Mouse (Mus musculus): ENCODE measurements around the gene Gtf2ird1. TPM values are rescaled to one million over a fixed set of nuclear protein-coding genes. Genes with fewer than 3 reads are reported as not detected.
"Not testable (repeated sequence)": the region's sequence is repeated elsewhere in the genome, so short reads cannot be mapped to it uniquely, and the experiment has no call there.

The Gtf2ird1 gene
- polyA plus RNA-seq, 1 experiment, result 9.6 TPM

DNA sequence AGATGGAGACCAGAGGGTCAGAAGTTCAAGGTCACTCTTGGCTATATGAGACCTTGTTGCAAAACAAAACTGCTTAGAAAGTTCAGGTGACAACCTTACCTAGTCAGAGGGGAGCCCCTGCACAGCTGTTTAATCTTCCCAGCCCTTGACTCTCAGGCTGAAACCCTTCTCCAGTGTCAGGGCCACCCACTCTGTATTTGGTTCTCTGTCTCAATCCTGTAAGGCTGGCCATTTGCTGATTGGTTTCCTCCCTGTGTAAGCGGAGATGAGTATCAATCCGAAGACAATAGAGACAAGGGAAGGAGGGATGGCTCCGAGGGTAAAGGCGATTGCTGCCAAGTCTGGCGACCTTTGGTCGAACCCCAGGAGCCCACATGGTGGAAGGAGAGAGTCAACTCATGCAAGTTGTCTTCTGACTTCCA lies 116.4 kb downstream of the Gtf2ird1 start:
- Histone ChIP-seq H3K27ac (ENCODE audit: insufficient read depth, low read depth, low read length) (no peak overlapping the region), H3K4me1 (ENCODE audit: control insufficient read depth, insufficient read depth, low read length) (peaks cover 6% of the 10 kb centered on the region), H3K4me3 (ENCODE audit: insufficient read depth, low read length) (no peak overlapping the region)
- no peak for TF ChIP-seq POLR2A (IDR thresholded peaks at IDR 0.05; ENCODE audit: borderline replicate concordance, low read depth, low read length)
- no peak for TF ChIP-seq CTCF (IDR thresholded peaks at IDR 0.05; ENCODE audit: low read depth, low read length)

DNA sequence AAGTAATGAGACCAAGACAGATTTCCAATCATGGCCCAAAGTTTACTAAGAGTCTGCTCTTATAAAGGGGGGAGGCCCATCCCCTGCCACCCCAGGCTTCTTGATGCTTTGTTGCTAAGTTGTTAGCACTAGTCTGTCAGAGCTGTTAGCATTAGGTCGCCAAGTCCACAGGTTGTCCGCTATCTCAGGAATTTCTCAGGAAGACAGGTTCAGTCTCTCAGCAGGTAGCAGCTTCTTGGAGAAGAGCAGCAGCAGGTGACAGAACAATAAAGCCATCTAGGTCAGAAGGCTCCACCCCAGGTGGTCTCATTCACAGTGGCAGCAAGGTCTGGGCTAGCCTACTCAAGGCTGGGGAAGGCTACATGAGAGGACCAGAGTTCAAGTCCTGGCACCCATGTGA lies 119.5 kb downstream of the Gtf2ird1 start:
- H3K4me3 ChIP-seq (ENCODE audit: insufficient read depth, low read length); H3K27ac ChIP-seq (ENCODE audit: insufficient read depth, low read depth, low read length); H3K4me1 ChIP-seq (ENCODE audit: control insufficient read depth, insufficient read depth, low read length): not testable (repeated sequence)

GRCm38 (mm10) chr5:134332743-134333142 lies 123.8 kb downstream of the Gtf2ird1 start:
- Histone ChIP-seq H3K4me3 (ENCODE audit: insufficient read depth, low read length) (no peak overlapping the region), H3K27ac (ENCODE audit: insufficient read depth, low read depth, low read length) (no peak overlapping the region), H3K4me1 (ENCODE audit: control insufficient read depth, insufficient read depth, low read length) (peaks cover 13% of the 10 kb centered on the region)
- no peak for TF ChIP-seq POLR2A (IDR thresholded peaks at IDR 0.05; ENCODE audit: borderline replicate concordance, low read depth, low read length)
- no peak for TF ChIP-seq CTCF (IDR thresholded peaks at IDR 0.05; ENCODE audit: low read depth, low read length)

DNA sequence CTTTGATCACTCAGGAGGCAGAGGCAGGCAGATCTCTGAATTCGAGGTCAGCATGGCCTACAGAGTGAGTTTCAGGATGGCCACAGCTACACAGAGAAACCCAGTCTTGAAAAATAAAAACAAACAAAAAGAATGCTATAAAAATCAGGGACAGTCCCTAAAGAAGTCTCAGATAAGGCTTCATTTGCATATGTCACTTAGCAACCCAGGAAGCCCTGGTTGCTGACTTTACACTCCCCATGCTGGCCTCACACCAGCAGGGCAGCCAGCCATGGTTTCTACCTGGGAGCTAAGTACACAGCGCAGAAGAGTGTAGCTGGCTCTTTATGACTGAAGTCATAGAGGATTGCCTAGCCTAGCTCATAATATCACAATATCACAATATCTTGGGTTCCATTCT lies 126.4 kb downstream of the Gtf2ird1 start:
- Histone ChIP-seq H3K4me1 (ENCODE audit: control insufficient read depth, insufficient read depth, low read length) (peaks cover 15% of the 10 kb centered on the region), H3K4me3 (ENCODE audit: insufficient read depth, low read length) (no peak overlapping the region), H3K27ac (ENCODE audit: insufficient read depth, low read depth, low read length) (no peak overlapping the region)
- TF ChIP-seq POLR2A (IDR thresholded peaks at IDR 0.05; ENCODE audit: borderline replicate concordance, low read depth, low read length) (no peak), CTCF (IDR thresholded peaks at IDR 0.05; ENCODE audit: low read depth, low read length) (no peak)

DNA sequence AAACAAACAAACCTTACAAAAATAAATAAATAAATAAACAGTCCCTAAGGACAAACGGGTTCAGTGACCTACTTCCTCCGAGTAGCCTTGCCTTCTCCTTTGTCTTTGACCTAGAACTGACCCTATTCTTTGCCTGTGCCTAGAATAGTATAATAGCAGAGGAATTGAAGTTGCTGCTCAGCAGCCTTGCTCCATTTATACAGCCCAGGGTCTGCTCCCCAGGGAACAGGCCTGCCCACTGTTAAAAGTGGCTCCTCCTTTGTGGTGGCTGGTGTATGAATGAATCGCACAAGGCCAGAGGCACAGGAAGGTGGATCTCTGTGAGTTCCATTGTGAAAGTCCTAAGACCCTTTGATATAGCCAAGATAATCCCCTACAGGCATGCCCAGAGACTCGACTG lies 127.2 kb downstream of the Gtf2ird1 start:
- no peak overlapping the region for H3K27ac ChIP-seq (ENCODE audit: insufficient read depth, low read depth, low read length)
- peaks cover 15% of the 10 kb centered on the region for H3K4me1 ChIP-seq (ENCODE audit: control insufficient read depth, insufficient read depth, low read length)
- H3K4me3 ChIP-seq (ENCODE audit: insufficient read depth, low read length), result no peak overlapping the region
- no peak for TF ChIP-seq CTCF (IDR thresholded peaks at IDR 0.05; ENCODE audit: low read depth, low read length)
- TF ChIP-seq POLR2A (IDR thresholded peaks at IDR 0.05; ENCODE audit: borderline replicate concordance, low read depth, low read length), result no peak

GRCm38 (mm10) chr5:134328482-134329001 lies 128.0 kb downstream of the Gtf2ird1 start:
- Histone ChIP-seq H3K4me1 (ENCODE audit: control insufficient read depth, insufficient read depth, low read length) (peaks cover 15% of the 10 kb centered on the region), H3K27ac (ENCODE audit: insufficient read depth, low read depth, low read length) (no peak overlapping the region)

GRCm38 (mm10) chr5:134325856-134326566 lies 130.5 kb downstream of the Gtf2ird1 start:
- Histone ChIP-seq H3K27ac (ENCODE audit: insufficient read depth, low read depth, low read length) (no peak overlapping the region), H3K4me3 (ENCODE audit: insufficient read depth, low read length) (no peak overlapping the region), H3K4me1 (ENCODE audit: control insufficient read depth, insufficient read depth, low read length) (peaks cover 13% of the 10 kb centered on the region)
- TF ChIP-seq POLR2A (IDR thresholded peaks at IDR 0.05; ENCODE audit: borderline replicate concordance, low read depth, low read length) (no peak), CTCF (IDR thresholded peaks at IDR 0.05; ENCODE audit: low read depth, low read length) (no peak)

More at GRCm38 (mm10) chr5:134328482-134329001, 128.0 kb downstream of the Gtf2ird1 start:
- H3K4me3 ChIP-seq (ENCODE audit: insufficient read depth, low read length), result no peak overlapping the region
- TF ChIP-seq CTCF (IDR thresholded peaks at IDR 0.05; ENCODE audit: low read depth, low read length) (no peak), POLR2A (IDR thresholded peaks at IDR 0.05; ENCODE audit: borderline replicate concordance, low read depth, low read length) (no peak)

- Histone ChIP-seq H3K4me1 (ENCODE audit: control insufficient read depth, insufficient read depth, low read length) (peaks cover 9% of the 10 kb centered on the region), H3K4me3 (ENCODE audit: insufficient read depth, low read length) (no peak overlapping the region), H3K27ac (ENCODE audit: insufficient read depth, low read depth, low read length) (no peak overlapping the region)
- TF ChIP-seq POLR2A (IDR thresholded peaks at IDR 0.05; ENCODE audit: borderline replicate concordance, low read depth, low read length), result no peak
- TF ChIP-seq CTCF (IDR thresholded peaks at IDR 0.05; ENCODE audit: low read depth, low read length), result no peak
Observed at GRCm38 (mm10) chr5:134323869-134324268, 132.6 kb downstream of the Gtf2ird1 start.

GRCm38 (mm10) chr5:134323311-134323710 lies 133.2 kb downstream of the Gtf2ird1 start:
- H3K4me3 ChIP-seq (ENCODE audit: insufficient read depth, low read length), result no peak overlapping the region
- H3K27ac ChIP-seq (ENCODE audit: insufficient read depth, low read depth, low read length), result no peak overlapping the region
- peaks cover 9% of the 10 kb centered on the region for H3K4me1 ChIP-seq (ENCODE audit: control insufficient read depth, insufficient read depth, low read length)
- no peak for TF ChIP-seq POLR2A (IDR thresholded peaks at IDR 0.05; ENCODE audit: borderline replicate concordance, low read depth, low read length)
- no peak for TF ChIP-seq CTCF (IDR thresholded peaks at IDR 0.05; ENCODE audit: low read depth, low read length)

DNA sequence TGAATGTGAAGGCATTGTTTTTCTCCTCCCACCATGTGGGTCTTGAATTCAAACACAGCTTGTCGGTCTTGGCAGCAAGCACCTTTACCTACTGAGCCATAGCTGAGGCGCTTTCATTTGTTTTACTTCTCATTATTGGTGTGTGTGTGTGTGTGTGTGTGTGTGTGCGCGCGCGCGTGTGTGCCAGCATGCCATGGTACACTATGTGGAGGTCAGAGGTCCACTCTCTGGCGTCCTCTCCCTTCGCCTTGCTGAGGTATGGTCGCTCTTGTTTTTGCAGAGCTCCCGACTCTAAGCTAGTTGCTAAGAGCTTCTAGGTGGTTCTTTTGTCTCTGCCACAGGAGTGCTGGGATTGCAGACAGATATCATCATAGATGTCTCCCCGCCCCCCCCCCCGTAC lies 134.2 kb downstream of the Gtf2ird1 start:
- no peak overlapping the region for H3K27ac ChIP-seq (ENCODE audit: insufficient read depth, low read depth, low read length)
- peaks cover 9% of the 10 kb centered on the region for H3K4me1 ChIP-seq (ENCODE audit: control insufficient read depth, insufficient read depth, low read length)
- no peak overlapping the region for H3K4me3 ChIP-seq (ENCODE audit: insufficient read depth, low read length)
- no peak for TF ChIP-seq CTCF (IDR thresholded peaks at IDR 0.05; ENCODE audit: low read depth, low read length)
- no peak for TF ChIP-seq POLR2A (IDR thresholded peaks at IDR 0.05; ENCODE audit: borderline replicate concordance, low read depth, low read length)

Measured in bone marrow macrophage, adult 2 months (primary cell).